Mouse (Mus musculus) spleen, embryonic (tissue): ENCODE measurements around the gene Crebbp.
"Not testable (repeated sequence)": the region's sequence is repeated elsewhere in the genome, so short reads cannot be mapped to it uniquely, and the experiment has no call there.

Source experiments
- CTCF ChIA-PET: fragments of 350-600 bp; sonication (Branson Sonifier 250); formaldehyde crosslinking; loops from one replicate; lab custom pipeline; 2022; lab: Charles Lee

Crebbp gene

GRCm38 (mm10) chr16:4213799-4214551, at the start of gene Crebbp:
Gene Crebbp, minus strand, starts transcription at chr16:4213997.
- CTCF ChIA-PET = no interaction called here

DNA sequence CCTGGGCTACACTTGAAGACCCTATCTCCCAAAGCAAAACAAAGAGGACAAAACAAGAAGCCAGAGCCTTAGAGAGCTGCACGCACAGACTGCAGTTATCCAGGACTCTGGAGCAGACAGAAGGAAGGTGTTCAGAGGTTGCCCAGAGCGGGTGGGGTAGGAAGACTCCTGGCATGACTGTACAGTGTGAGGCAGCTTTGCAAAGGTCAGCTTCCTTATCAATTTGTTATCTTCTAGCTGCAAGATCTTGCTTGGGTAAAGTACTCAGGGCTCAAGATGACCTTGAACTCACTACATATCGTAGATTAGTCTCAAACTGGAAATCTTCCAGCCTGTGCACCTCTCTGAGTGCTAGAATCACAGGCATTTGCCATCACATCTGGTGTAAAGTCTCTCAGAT, 49.7 kb upstream of the Crebbp start:
- CTCF ChIA-PET = no interaction called here

DNA sequence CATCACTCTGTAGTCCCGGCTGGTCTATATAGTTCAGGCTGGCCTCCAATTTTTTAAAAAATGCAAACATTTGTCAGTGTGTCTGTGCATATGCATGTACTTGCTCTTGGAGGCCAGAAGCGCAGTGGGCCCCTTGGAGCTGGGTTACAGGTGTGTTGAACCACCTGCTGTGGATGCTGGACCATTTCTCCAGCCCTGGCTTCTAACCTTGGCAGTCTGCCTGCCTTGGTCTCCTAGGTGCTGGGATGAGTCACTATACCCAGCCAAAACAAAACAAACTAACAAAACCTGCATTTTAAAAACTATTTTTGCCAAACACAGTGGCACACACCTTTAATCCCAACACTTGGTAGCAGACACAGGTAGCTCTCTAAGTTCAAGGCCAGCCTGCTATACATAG, 43.7 kb upstream of the Crebbp start:
- CTCF ChIA-PET = no interaction called here

DNA sequence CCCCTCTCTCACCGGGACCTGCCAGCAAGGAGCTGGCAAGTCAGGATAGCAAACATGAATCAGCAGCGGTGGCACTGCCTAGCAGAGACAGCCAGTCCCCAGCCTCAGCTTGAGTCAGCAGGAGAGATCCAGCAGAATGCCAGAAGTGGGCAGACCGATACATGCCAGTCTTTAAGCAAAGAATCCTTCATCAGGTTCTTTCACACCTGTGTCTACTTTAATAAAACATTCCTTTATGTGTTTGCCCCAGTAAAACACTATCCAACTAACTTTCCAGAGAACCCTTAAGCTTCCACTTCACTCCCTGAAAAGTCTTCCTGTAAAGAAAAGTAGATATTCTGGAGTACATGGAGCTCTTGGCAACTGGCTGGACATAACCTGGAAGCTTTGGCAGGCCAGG, 35.0 kb upstream of the Crebbp start:
- CTCF ChIA-PET = no interaction called here

DNA sequence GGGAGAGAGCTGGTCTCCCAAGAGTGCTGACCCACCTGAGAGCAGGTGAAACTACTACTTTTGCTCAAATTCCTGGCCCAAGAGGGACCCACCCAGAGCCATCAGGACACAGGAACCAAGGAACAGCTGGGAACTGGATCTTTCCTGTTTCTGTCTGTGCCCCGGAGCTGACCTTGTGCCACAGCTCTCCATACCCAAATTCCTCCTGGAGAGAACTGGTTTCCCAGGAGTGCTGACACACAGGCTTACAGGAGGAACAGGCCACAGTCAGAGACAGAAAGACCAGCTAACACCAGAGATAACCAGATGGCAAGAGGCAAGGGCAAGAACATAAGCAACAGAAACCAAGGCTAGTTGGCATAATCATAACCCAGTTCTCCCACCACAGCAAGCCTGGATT, 31.4 kb upstream of the Crebbp start:
- CTCF ChIA-PET = not testable (repeated sequence)

DNA sequence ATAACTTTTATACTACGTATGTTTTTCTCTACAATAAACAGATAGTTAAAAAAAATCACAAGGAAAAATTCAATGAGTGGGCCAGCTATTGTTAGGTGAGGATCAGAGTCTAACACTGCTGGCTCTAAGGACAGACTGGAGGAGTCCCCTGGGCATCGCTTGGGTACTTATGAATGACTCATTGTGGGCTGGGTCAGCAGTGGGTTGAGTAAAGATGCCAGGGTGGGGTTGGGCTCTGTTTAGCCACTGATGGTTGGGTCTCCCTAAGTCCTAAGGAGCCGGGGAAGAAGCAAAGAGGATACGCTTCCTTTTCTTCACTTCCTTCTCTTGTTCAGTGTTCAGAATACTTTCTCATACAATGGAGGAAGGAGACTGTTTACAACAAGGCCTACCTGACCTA, 22.3 kb upstream of the Crebbp start:
- CTCF ChIA-PET = no interaction called here

DNA sequence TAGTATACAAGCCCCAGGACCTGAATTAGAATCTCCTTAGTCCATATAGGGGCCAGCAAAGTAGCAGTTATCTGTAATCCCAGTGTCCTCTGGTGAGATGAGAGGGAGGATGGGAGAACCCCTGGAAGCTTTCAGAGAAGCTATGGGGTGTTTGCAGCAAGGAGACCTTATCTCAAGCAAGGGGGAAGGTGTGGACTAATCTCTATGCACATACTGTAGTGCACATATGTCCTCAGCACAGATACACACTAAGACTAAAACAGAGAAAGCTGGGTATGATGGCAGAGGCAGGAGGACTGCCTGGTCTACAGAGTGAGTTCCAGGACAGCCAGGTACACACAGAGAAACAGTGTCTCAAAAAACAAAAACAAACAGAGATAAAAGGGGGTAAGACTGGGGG, 21.8 kb upstream of the Crebbp start:
- CTCF ChIA-PET = no interaction called here

GRCm38 (mm10) chr16:4225841-4226240, 12.0 kb upstream of the Crebbp start:
- CTCF ChIA-PET = no interaction called here

DNA sequence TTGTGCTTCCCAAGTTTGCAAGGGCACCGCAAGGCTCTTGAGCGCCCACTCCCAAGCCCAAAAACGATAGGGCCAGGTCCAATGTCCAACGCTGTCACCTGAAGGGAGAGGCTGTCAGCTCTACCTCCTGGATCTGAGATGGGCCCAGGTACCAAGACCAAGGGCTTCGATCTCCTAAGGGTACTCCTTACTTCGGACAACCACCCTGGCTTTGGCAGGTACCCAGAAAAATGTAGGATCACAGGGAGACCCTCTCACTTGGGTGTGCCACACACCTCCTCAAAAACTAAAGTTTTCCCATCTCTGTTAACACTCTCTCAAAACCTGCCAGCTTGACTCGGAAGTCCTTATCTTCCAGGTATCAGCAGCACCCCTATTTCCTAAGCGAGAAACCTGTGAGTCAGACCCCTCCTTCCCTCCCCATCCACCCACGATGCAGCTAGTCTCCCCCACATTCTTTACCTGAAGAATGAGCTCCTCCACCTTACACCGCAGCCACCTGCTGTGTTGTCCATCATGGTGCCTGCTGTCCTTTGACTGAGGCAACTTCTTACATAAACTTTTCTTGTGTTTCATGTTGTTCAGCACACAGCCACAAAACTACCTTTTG, 939 bp upstream of the Crebbp start:
- CTCF ChIA-PET = no interaction called here

- CTCF ChIA-PET = no interaction called here
Measured at GRCm38 (mm10) chr16:4212963-4213798, 616 bp downstream of the Crebbp start.

GRCm38 (mm10) chr16:4212167-4212962, 1.4 kb downstream of the Crebbp start:
- CTCF ChIA-PET = interaction anchor here (0.7 kb wide), 1 partner anchor 57 kb away, joined by 9 read pairs; no protein-coding TSS in a partner anchor

GRCm38 (mm10) chr16:4210290-4210689, 3.5 kb downstream of the Crebbp start:
- CTCF ChIA-PET = no interaction called here

DNA sequence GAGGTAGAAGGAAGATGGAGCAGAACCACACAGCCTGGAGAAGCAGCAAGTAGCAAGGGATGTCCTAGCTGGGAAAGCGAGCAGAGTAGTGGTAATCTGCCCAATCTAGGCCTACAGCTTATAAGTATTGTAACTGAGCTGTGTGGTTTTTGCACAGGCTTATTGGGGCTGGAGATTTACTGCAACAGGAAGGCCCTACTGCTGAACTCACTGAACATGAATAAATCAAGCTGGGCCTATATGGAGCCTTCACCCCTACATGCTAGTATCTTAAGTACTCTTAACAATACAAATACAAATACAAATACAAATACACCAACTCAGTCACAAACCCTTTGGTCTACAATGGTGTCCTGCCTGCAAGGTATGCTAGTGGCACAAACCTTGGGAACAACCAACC, 10.2 kb downstream of the Crebbp start:
- CTCF ChIA-PET = interaction anchor here (1.0 kb wide), 1 partner anchor 48 kb away, joined by 3 read pairs; no protein-coding TSS in a partner anchor

DNA sequence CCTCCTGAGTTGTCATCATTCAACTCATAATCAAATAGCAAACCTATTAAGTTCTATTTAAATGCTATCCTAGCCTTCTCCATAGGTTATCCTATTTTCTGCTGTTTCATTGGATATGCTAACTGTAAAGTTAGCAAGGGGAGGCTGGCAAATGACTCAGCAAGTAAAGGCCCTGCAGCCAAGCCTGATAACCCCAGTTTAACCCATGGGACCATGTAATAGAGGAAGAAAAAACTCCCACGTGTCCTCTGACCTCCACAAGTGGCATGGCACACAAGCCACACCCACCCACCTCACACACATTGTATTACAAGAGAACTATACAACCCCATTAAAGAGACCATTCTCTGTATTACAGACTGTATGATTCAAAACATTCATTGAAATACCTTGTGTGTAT, 13.8 kb downstream of the Crebbp start:
- CTCF ChIA-PET = no interaction called here

DNA sequence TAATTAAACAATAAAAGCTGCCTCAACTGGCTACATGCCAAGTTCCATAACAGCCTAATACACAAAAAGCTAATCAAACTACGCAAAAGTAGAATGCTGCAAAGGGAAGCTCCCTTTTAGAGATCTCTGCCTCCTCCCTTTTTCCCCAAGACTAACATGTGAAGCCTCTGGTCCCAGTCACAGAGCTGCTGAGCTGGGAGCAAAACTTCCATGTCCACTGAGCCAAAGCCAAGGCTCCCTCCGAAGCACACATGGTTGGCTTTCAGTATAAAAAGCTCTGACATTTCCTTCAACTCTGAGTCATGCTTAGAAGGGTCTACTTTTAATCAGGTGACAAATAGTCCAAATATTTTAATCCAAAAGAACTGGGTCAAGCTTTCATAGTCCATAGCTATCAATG, 14.2 kb downstream of the Crebbp start:
- CTCF ChIA-PET = interaction anchor here (0.5 kb wide), 1 partner anchor 8 kb away, joined by 3 read pairs; no protein-coding TSS in a partner anchor

DNA sequence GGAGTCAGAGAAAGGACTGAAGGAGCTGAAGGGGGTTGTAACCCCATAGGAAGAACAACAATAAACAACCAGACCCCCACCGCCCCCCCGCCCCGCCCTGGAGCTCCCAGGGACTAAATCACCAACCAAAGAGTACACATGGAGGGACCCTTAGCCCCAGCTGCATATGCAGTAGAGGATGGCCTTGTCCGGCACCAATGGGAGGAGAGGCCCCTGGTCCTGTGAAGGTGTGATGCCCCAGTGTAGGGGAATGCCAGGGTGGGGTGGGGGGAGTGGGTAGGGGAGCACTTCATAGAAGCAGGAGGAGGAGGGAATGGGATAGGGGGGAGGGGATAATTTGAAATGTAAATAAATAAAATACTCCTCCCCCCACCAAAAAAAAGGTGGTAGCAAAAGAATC, 15.8 kb downstream of the Crebbp start:
- CTCF ChIA-PET = no interaction called here

- CTCF ChIA-PET = interaction anchor here (0.7 kb wide), 1 partner anchor 156 kb away, joined by 8 read pairs; no protein-coding TSS in a partner anchor
Measured at GRCm38 (mm10) chr16:4190166-4190565, 23.6 kb downstream of the Crebbp start.

- CTCF ChIA-PET = no interaction called here
Measured at GRCm38 (mm10) chr16:4175134-4175533, 38.7 kb downstream of the Crebbp start.

- CTCF ChIA-PET = interaction anchor here (0.7 kb wide), 1 partner anchor 1084 kb away, joined by 3 read pairs; no protein-coding TSS in a partner anchor
Measured at GRCm38 (mm10) chr16:4169530-4169929, 44.3 kb downstream of the Crebbp start.

- CTCF ChIA-PET = no interaction called here
Measured at GRCm38 (mm10) chr16:4168476-4168875, 45.3 kb downstream of the Crebbp start.

DNA sequence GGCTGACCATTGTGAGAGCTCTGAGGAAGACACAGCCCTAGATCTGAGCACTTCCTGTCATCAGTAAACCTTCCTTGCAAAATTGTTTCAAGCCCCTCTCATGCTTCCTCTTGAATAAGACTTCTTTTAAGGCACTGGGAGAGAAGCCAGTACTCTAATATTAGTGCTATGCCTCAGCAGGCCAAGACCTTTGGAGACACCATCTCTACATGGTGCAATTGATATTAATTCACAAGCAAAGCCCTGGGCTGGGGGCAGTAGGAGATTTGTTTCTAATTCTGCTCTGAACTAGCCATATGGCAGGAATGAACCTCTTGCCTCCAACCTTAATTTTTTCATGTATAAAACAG, 52.9 kb downstream of the Crebbp start:
- CTCF ChIA-PET = no interaction called here
